In genomic region chr1:127915316-127915715, GRCm38 (mm10) we compare ENCODE assay signal across 23 mouse cellular contexts.
"Had no signal": no experiment of that assay in that cellular context is flagged by ENCODE, and none has a peak within 500 bp of the region (broad histone marks: within the 10 kb centered on the region; RNA-seq: fewer than 3 reads in every experiment).

No protein-coding gene starts in this region.

- H3K27ac ChIP-seq: kidney, embryonic 15.5 days; left cerebral cortex, adult 2 months; limb, embryonic 12.5 days; limb, embryonic 15.5 days; liver, embryonic 14.5 days; macrophage; midbrain, embryonic 12.5 days; midbrain, embryonic 15.5 days; neural tube, embryonic 12.5 days; neural tube, embryonic 15.5 days had no signal

- H3K4me3 ChIP-seq: kidney, embryonic 15.5 days; left cerebral cortex, adult 2 months; limb, embryonic 12.5 days; limb, embryonic 15.5 days; midbrain, embryonic 12.5 days; midbrain, embryonic 15.5 days; neural tube, embryonic 12.5 days; neural tube, embryonic 15.5 days had no signal

- H3K9ac ChIP-seq: kidney, embryonic 15.5 days; limb, embryonic 12.5 days; limb, embryonic 15.5 days; liver, embryonic 14.5 days; liver, postnatal 0 days; midbrain, embryonic 12.5 days; midbrain, embryonic 15.5 days; neural tube, embryonic 12.5 days; neural tube, embryonic 15.5 days had no signal

- H3K27me3 ChIP-seq: kidney, embryonic 15.5 days; limb, embryonic 12.5 days; limb, embryonic 15.5 days; midbrain, embryonic 12.5 days; midbrain, embryonic 15.5 days; neural tube, embryonic 12.5 days; neural tube, embryonic 15.5 days had no signal

- H3K4me2 ChIP-seq: kidney, embryonic 15.5 days; limb, embryonic 12.5 days; limb, embryonic 15.5 days; liver, embryonic 11.5 days; midbrain, embryonic 12.5 days; midbrain, embryonic 15.5 days; neural tube, embryonic 12.5 days; neural tube, embryonic 15.5 days had no signal

- DNase-seq: kidney, adult 11 months; kidney, adult 8-10 months; kidney, postnatal 10 days; kidney, postnatal 36 days; layer of hippocampus, postnatal 36 days; left cerebral cortex, postnatal 4 days; liver, postnatal 0 days; lung, postnatal 10 days; right cerebral cortex, adult 18-20 months; right cerebral cortex, postnatal 14 days; right cerebral cortex, postnatal 4 days; thymus, postnatal 25 days had no signal

- H3K9me3 ChIP-seq: kidney, embryonic 15.5 days; limb, embryonic 12.5 days; limb, embryonic 15.5 days; midbrain, embryonic 12.5 days; midbrain, embryonic 15.5 days; neural tube, embryonic 12.5 days; neural tube, embryonic 15.5 days had no signal

- ATAC-seq: liver, postnatal 0 days; midbrain, embryonic 15.5 days had no signal

- H3K4me1 ChIP-seq: kidney, embryonic 15.5 days; limb, embryonic 12.5 days; limb, embryonic 15.5 days; midbrain, embryonic 12.5 days; midbrain, embryonic 15.5 days; neural tube, embryonic 12.5 days; neural tube, embryonic 15.5 days had no signal
